Mouse (Mus musculus): ENCODE data around the gene Ulk4. TPM values are rescaled to one million over a fixed set of nuclear protein-coding genes. Genes with fewer than 3 reads are reported as not detected.

Gene Ulk4
- polyA plus RNA-seq, 1 experiment = 2.9 TPM

GRCm38 (mm10) chr9:120936351-120936750, 340.6 kb downstream of the Ulk4 start:
- peak; percentile 39 for DNase-seq
- Histone ChIP-seq H3K4me1 (replicated peaks; ENCODE audit: control insufficient read depth, insufficient read depth, low read length) (peaks cover 22% of the 10 kb centered on the region), H3K4me3 (ENCODE audit: control insufficient read depth, insufficient read depth, low read length) (no peak overlapping the region), H3K36me3 (ENCODE audit: control insufficient read depth, insufficient read depth, low read length) (no peaks in the 10 kb centered on the region), H3K27me3 (ENCODE audit: control insufficient read depth, insufficient read depth, low read length) (no peaks in the 10 kb centered on the region), H3K27ac (ENCODE audit: control insufficient read depth, insufficient read depth, low read length) (no peak overlapping the region)
- TF ChIP-seq POLR2A (IDR thresholded peaks at IDR 0.05; ENCODE audit: control insufficient read depth, extremely low read depth, insufficient read depth, low read length, poor library complexity) = no peak
- TF ChIP-seq CTCF (IDR thresholded peaks at IDR 0.05; ENCODE audit: borderline replicate concordance, control insufficient read depth, extremely low read depth, insufficient read depth, low read length, poor library complexity) = no peak
- WGBS = 24% methylated on average over 8 of the region's 8 CpGs

GRCm38 (mm10) chr9:120935634-120935922, 341.4 kb downstream of the Ulk4 start:
- DNase-seq = no peak
- TF ChIP-seq POLR2A (IDR thresholded peaks at IDR 0.05; ENCODE audit: control insufficient read depth, extremely low read depth, insufficient read depth, low read length, poor library complexity) (no peak), CTCF (IDR thresholded peaks at IDR 0.05; ENCODE audit: borderline replicate concordance, control insufficient read depth, extremely low read depth, insufficient read depth, low read length, poor library complexity) (no peak)
- Histone ChIP-seq H3K4me1 (replicated peaks; ENCODE audit: control insufficient read depth, insufficient read depth, low read length) (peaks cover 18% of the 10 kb centered on the region), H3K4me3 (ENCODE audit: control insufficient read depth, insufficient read depth, low read length) (peak overlapping the region; percentile 24; the same call in 1 of the 2 replicates), H3K27me3 (ENCODE audit: control insufficient read depth, insufficient read depth, low read length) (no peaks in the 10 kb centered on the region), H3K36me3 (ENCODE audit: control insufficient read depth, insufficient read depth, low read length) (no peaks in the 10 kb centered on the region), H3K27ac (ENCODE audit: control insufficient read depth, insufficient read depth, low read length) (peak overlapping the region; percentile 54; the same call in 1 of the 2 replicates)
- WGBS = 9% methylated on average over 4 of the region's 4 CpGs

GRCm38 (mm10) chr9:120934821-120935633, 342.0 kb downstream of the Ulk4 start:
- Histone ChIP-seq H3K27me3 (ENCODE audit: control insufficient read depth, insufficient read depth, low read length) (no peaks in the 10 kb centered on the region), H3K4me3 (ENCODE audit: control insufficient read depth, insufficient read depth, low read length) (peak overlapping the region; percentile 24; the same call in 1 of the 2 replicates), H3K4me1 (replicated peaks; ENCODE audit: control insufficient read depth, insufficient read depth, low read length) (peaks cover 18% of the 10 kb centered on the region), H3K36me3 (ENCODE audit: control insufficient read depth, insufficient read depth, low read length) (no peaks in the 10 kb centered on the region), H3K27ac (ENCODE audit: control insufficient read depth, insufficient read depth, low read length) (peak overlapping the region; percentile 54; the same call in 1 of the 2 replicates)
- DNase-seq = no peak
- TF ChIP-seq POLR2A (IDR thresholded peaks at IDR 0.05; ENCODE audit: control insufficient read depth, extremely low read depth, insufficient read depth, low read length, poor library complexity) = no peak
- TF ChIP-seq CTCF (IDR thresholded peaks at IDR 0.05; ENCODE audit: borderline replicate concordance, control insufficient read depth, extremely low read depth, insufficient read depth, low read length, poor library complexity) = no peak
- WGBS = 7% methylated on average over 14 of the region's 14 CpGs

GRCm38 (mm10) chr9:120933886-120934758, 342.9 kb downstream of the Ulk4 start:
- peaks cover 18% of the 10 kb centered on the region for H3K4me1 ChIP-seq (replicated peaks; ENCODE audit: control insufficient read depth, insufficient read depth, low read length)

GRCm38 (mm10) chr9:120933587-120933885, 343.5 kb downstream of the Ulk4 start:
- TF ChIP-seq POLR2A (IDR thresholded peaks at IDR 0.05; ENCODE audit: control insufficient read depth, extremely low read depth, insufficient read depth, low read length, poor library complexity) = no peak
- TF ChIP-seq CTCF (IDR thresholded peaks at IDR 0.05; ENCODE audit: borderline replicate concordance, control insufficient read depth, extremely low read depth, insufficient read depth, low read length, poor library complexity) = no peak
- Histone ChIP-seq H3K27ac (ENCODE audit: control insufficient read depth, insufficient read depth, low read length) (no peak overlapping the region), H3K4me1 (replicated peaks; ENCODE audit: control insufficient read depth, insufficient read depth, low read length) (peaks cover 18% of the 10 kb centered on the region), H3K4me3 (ENCODE audit: control insufficient read depth, insufficient read depth, low read length) (peak overlapping the region; percentile 98), H3K36me3 (ENCODE audit: control insufficient read depth, insufficient read depth, low read length) (no peaks in the 10 kb centered on the region), H3K27me3 (ENCODE audit: control insufficient read depth, insufficient read depth, low read length) (no peaks in the 10 kb centered on the region)
- no peak for DNase-seq
- WGBS = 7% methylated on average over 50 of the region's 58 CpGs

More at GRCm38 (mm10) chr9:120933886-120934758, 342.9 kb downstream of the Ulk4 start:
- DNase-seq = peak; percentile 52
- H3K36me3 ChIP-seq (ENCODE audit: control insufficient read depth, insufficient read depth, low read length) = no peaks in the 10 kb centered on the region
- WGBS = under 1% methylated on average over 57 of the region's 57 CpGs
- H3K27me3 ChIP-seq (ENCODE audit: control insufficient read depth, insufficient read depth, low read length) = no peaks in the 10 kb centered on the region
- TF ChIP-seq CTCF (IDR thresholded peaks at IDR 0.05; ENCODE audit: borderline replicate concordance, control insufficient read depth, extremely low read depth, insufficient read depth, low read length, poor library complexity) (no peak), POLR2A (IDR thresholded peaks at IDR 0.05; ENCODE audit: control insufficient read depth, extremely low read depth, insufficient read depth, low read length, poor library complexity) (no peak)
- peak overlapping the region; percentile 98 for H3K4me3 ChIP-seq (ENCODE audit: control insufficient read depth, insufficient read depth, low read length)
- H3K27ac ChIP-seq (ENCODE audit: control insufficient read depth, insufficient read depth, low read length) = no peak overlapping the region

GRCm38 (mm10) chr9:120932797-120933586, 344.0 kb downstream of the Ulk4 start:
- TF ChIP-seq CTCF (IDR thresholded peaks at IDR 0.05; ENCODE audit: borderline replicate concordance, control insufficient read depth, extremely low read depth, insufficient read depth, low read length, poor library complexity) (0 out of 2 replicates have a peak, but pooled peaks have one; percentile 51), POLR2A (IDR thresholded peaks at IDR 0.05; ENCODE audit: control insufficient read depth, extremely low read depth, insufficient read depth, low read length, poor library complexity) (peak; percentile 100)
- Histone ChIP-seq H3K27me3 (ENCODE audit: control insufficient read depth, insufficient read depth, low read length) (no peaks in the 10 kb centered on the region), H3K4me3 (ENCODE audit: control insufficient read depth, insufficient read depth, low read length) (peak overlapping the region; percentile 44), H3K4me1 (replicated peaks; ENCODE audit: control insufficient read depth, insufficient read depth, low read length) (peaks cover 16% of the 10 kb centered on the region), H3K27ac (ENCODE audit: control insufficient read depth, insufficient read depth, low read length) (no peak overlapping the region), H3K36me3 (ENCODE audit: control insufficient read depth, insufficient read depth, low read length) (no peaks in the 10 kb centered on the region)
- WGBS = 10% methylated on average over 78 of the region's 78 CpGs
- DNase-seq = peak; percentile 96

All from thymus, adult 2 months (tissue).